Mouse (Mus musculus): ENCODE measurements around the gene Duox1. TPM values are rescaled to one million over a fixed set of nuclear protein-coding genes. Genes with fewer than 3 reads are reported as not detected.
A peak's percentile ranks its signal among the peaks of the same experiment; 100 is the strongest.
"Not testable (repeated sequence)": the region's sequence is repeated elsewhere in the genome, so short reads cannot be mapped to it uniquely, and the experiment has no call there.

The Duox1 gene
- polyA plus RNA-seq, 1 experiment from 2014 or later, result 0.15 TPM

DNA sequence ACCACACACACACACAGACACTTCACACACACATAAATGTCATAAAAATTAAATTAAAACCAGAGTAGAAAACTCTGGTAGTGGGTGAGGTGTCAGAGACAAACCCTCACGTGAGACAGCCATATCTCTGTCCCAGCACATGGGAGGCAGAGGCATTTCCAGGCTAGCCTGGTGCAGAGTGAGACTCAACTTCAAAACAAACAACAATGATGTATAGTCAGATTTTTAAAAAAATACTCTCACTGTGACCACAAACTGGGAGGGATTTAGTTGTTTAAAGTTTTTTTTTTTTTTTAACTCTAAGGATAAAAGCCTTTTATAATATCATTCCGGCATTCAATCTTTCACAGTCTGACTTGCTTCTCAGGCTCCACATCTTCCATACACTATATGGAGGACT, 9.9 kb downstream of the Duox1 start:
- no peak for ATAC-seq
- WGBS, result 75% methylated on average over 2 of the region's 2 CpGs
- no peak overlapping the region for H3K4me3 ChIP-seq (ENCODE audit: low read length)

DNA sequence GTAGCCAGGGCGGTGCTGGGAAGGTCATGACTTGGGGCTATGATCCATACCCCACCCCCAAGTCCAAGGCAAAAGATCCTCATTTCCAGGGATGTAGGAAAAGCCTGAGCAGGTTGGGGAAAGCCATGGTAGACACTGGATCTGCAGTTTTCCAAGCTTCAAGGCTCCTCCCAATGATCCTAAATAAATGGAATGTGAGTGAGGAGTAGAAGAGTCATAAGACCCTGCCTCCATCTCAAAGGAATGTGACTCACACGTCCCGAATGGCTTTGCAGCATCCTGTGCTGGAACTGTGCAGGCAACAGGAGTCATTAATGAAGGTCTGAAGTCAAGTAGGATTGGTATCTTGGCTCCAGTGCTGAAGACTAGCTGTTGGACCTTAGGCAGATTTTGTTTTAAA, 12.5 kb downstream of the Duox1 start:
- H3K4me1 ChIP-seq (ENCODE audit: control insufficient read depth, insufficient read depth, low read depth, low read length), result no peaks in the 10 kb centered on the region
- H3K27ac ChIP-seq (ENCODE audit: low read depth, low read length), result no peak overlapping the region
- no peaks in the 10 kb centered on the region for H3K36me3 ChIP-seq (ENCODE audit: control insufficient read depth, insufficient read depth, low read length)
- no peak overlapping the region for H3K4me3 ChIP-seq (ENCODE audit: low read length)
- no peak overlapping the region for H3K9ac ChIP-seq (ENCODE audit: low read depth, low read length)
- WGBS, result 68% methylated on average over 3 of the region's 3 CpGs
- no peaks in the 10 kb centered on the region for H3K9me3 ChIP-seq (ENCODE audit: control insufficient read depth, low read length)
- ATAC-seq, result no peak
- H3K4me2 ChIP-seq (ENCODE audit: low read length), result no peak overlapping the region
- no peaks in the 10 kb centered on the region for H3K27me3 ChIP-seq (replicated peaks; ENCODE audit: control insufficient read depth, insufficient read depth, low read length)

More for the DNA sequence above, 9.9 kb downstream of the Duox1 start:
- no peak overlapping the region for H3K27ac ChIP-seq (ENCODE audit: low read depth, low read length)
- no peaks in the 10 kb centered on the region for H3K27me3 ChIP-seq (replicated peaks; ENCODE audit: control insufficient read depth, insufficient read depth, low read length)
- H3K9me3 ChIP-seq (ENCODE audit: control insufficient read depth, low read length), result no peaks in the 10 kb centered on the region
- H3K4me2 ChIP-seq (ENCODE audit: low read length), result no peak overlapping the region
- no peaks in the 10 kb centered on the region for H3K4me1 ChIP-seq (ENCODE audit: control insufficient read depth, insufficient read depth, low read depth, low read length)
- no peak overlapping the region for H3K9ac ChIP-seq (ENCODE audit: low read depth, low read length)
- H3K36me3 ChIP-seq (ENCODE audit: control insufficient read depth, insufficient read depth, low read length), result no peaks in the 10 kb centered on the region

DNA sequence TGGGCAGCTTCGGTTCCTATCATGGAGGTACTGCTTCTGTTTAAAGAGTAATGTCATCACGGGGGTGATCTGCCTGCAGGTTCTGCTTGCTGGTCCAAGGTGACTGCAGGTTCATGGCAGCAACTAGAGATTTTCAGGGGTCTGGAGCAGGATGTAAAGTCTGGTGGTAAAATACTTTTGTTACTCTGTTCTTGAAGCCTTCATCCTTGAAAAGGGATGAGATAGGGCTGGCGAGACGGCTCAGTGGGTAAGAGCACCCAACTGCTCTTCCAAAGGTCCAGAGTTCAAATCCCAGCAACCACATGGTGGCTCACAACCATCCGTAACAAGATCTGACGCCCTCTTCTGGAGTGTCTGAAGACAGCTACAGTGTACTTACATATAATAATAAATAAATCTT, 14.8 kb downstream of the Duox1 start:
- not testable (repeated sequence) for H3K4me2 ChIP-seq (ENCODE audit: low read length); H3K36me3 ChIP-seq (ENCODE audit: control insufficient read depth, insufficient read depth, low read length); ATAC-seq; H3K4me1 ChIP-seq (ENCODE audit: control insufficient read depth, insufficient read depth, low read depth, low read length); H3K27me3 ChIP-seq (replicated peaks; ENCODE audit: control insufficient read depth, insufficient read depth, low read length); H3K4me3 ChIP-seq (ENCODE audit: low read length); H3K9ac ChIP-seq (ENCODE audit: low read depth, low read length); H3K27ac ChIP-seq (ENCODE audit: low read depth, low read length); H3K9me3 ChIP-seq (ENCODE audit: control insufficient read depth, low read length)
- 89% methylated on average over 4 of the region's 6 CpGs for WGBS

DNA sequence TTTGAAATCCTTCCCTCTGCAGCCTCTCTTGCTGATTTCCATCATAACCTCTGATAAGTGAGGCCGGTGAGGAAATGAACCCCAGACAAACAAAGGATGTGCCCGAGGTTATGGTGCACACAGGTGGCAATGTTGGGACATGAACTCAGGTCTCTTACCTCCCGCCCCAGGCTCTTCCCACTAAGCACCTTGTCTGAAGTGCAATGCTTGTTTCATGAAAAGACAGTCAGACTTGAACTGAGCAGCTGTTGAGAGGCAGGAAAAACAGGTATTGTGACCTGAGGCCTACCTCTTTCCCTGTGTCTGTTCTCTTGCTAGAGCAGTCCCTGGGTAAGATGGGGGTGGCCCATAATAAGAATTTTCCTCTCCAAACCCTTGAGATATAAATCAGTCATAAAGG, 16.8 kb downstream of the Duox1 start:
- H3K27me3 ChIP-seq (replicated peaks; ENCODE audit: control insufficient read depth, insufficient read depth, low read length), result no peaks in the 10 kb centered on the region
- no peak overlapping the region for H3K9ac ChIP-seq (ENCODE audit: low read depth, low read length)
- no peaks in the 10 kb centered on the region for H3K9me3 ChIP-seq (ENCODE audit: control insufficient read depth, low read length)
- H3K4me3 ChIP-seq (ENCODE audit: low read length), result no peak overlapping the region
- no peak overlapping the region for H3K4me2 ChIP-seq (ENCODE audit: low read length)
- ATAC-seq, result no peak
- no peaks in the 10 kb centered on the region for H3K36me3 ChIP-seq (ENCODE audit: control insufficient read depth, insufficient read depth, low read length)
- WGBS, result 93% methylated on average over 3 of the region's 3 CpGs
- H3K4me1 ChIP-seq (ENCODE audit: control insufficient read depth, insufficient read depth, low read depth, low read length), result no peaks in the 10 kb centered on the region
- H3K27ac ChIP-seq (ENCODE audit: low read depth, low read length), result no peak overlapping the region

DNA sequence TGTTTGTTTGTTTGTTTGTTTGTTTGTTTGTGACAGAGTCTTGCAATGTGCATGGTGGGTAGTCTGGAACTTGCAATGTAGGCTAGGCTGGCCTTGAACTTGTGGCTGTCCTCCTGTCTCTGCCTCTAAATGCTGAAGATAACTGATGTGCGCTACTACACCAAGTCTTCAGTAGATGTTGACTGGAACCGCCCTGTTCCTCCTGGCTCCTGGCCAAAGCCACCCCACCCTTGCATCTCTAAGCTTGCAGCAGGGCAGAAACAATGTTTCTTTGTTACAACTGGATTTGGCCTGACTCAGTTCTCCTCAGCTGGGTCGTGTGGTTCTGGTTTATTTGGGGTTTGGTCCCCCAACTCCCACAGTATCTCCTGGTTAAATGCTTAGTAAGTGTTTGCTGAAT, 18.7 kb downstream of the Duox1 start:
- Histone ChIP-seq H3K4me1 (ENCODE audit: control insufficient read depth, insufficient read depth, low read depth, low read length) (no peaks in the 10 kb centered on the region), H3K27me3 (replicated peaks; ENCODE audit: control insufficient read depth, insufficient read depth, low read length) (no peaks in the 10 kb centered on the region)
- WGBS, result 61% methylated on average over 3 of the region's 3 CpGs

DNA sequence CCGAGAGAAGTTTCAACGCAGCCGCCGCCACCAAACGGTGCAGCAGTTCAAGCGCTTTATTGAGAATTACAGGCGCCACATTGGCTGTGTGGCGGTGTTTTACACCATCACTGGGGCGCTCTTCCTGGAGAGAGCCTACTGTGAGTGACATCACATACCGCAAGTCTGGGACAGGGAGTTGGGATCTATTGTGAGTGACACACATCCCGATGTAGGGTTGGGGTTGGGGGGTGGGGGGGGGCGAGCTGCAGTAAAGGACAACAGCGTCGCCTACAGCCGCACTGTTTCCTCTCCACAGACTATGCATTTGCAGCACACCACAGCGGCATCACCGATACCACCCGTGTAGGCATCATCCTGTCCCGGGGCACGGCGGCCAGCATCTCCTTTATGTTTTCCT, 21.8 kb downstream of the Duox1 start:
- H3K4me2 ChIP-seq (ENCODE audit: low read length), result peak overlapping the region; percentile 35
- H3K36me3 ChIP-seq (ENCODE audit: control insufficient read depth, insufficient read depth, low read length), result no peaks in the 10 kb centered on the region
- ATAC-seq, result no peak; the same call in 1 of the 2 replicates
- H3K4me3 ChIP-seq (ENCODE audit: low read length), result peak overlapping the region; percentile 9; the same call in 1 of the 2 replicates
- H3K4me1 ChIP-seq (ENCODE audit: control insufficient read depth, insufficient read depth, low read depth, low read length), result no peaks in the 10 kb centered on the region
- no peaks in the 10 kb centered on the region for H3K27me3 ChIP-seq (replicated peaks; ENCODE audit: control insufficient read depth, insufficient read depth, low read length)
- WGBS, result 57% methylated on average over 21 of the region's 21 CpGs
- no peak overlapping the region for H3K27ac ChIP-seq (ENCODE audit: low read depth, low read length)
- H3K9ac ChIP-seq (ENCODE audit: low read depth, low read length), result no peak overlapping the region
- H3K9me3 ChIP-seq (ENCODE audit: control insufficient read depth, low read length), result no peaks in the 10 kb centered on the region

More for the DNA sequence above, 18.7 kb downstream of the Duox1 start:
- H3K36me3 ChIP-seq (ENCODE audit: control insufficient read depth, insufficient read depth, low read length), result no peaks in the 10 kb centered on the region
- no peak overlapping the region for H3K27ac ChIP-seq (ENCODE audit: low read depth, low read length)
- no peak overlapping the region for H3K4me2 ChIP-seq (ENCODE audit: low read length)
- H3K9me3 ChIP-seq (ENCODE audit: control insufficient read depth, low read length), result no peaks in the 10 kb centered on the region
- H3K4me3 ChIP-seq (ENCODE audit: low read length), result no peak overlapping the region
- no peak overlapping the region for H3K9ac ChIP-seq (ENCODE audit: low read depth, low read length)
- no peak for ATAC-seq

DNA sequence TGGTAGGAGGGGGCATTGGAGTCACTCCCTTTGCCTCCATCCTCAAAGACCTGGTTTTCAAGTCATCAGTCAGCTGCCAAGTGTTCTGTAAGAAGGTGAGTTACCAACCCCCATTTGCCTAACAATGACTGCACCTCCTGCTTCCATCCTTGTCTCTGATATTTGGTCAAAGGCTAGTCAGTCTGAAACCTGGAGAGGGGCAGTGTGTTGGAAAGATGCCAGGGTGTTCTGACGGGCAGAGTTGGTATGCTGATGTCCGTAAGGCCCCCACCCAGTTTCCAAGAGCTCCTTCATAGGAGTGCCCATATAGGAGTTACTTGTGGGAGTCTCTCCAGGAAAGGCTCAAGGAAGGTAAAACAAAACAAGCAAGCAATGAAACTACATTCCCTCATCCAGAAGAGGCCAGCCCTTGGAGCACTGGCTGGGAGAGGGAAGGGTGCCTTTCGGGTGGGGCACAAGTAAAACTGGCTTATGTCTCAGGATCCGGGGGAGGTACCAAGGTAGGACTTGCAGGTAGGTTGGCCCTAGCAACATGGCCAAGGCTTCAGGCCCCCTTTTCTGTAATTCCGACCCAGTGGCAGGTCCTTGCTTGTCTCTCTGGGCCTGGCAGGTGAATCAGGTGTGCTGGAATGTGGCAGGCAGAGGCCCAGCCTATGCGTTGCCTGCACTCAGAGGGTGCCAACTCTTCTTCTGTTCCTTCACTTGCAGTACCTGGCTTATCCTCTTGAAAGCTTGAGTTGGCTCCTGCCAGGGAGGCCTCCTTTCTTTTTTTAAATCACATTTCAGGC, 29.8 kb downstream of the Duox1 start:
- H3K9me3 ChIP-seq (ENCODE audit: control insufficient read depth, low read length), result no peaks in the 10 kb centered on the region
- WGBS, result 86% methylated on average over 6 of the region's 6 CpGs
- H3K36me3 ChIP-seq (ENCODE audit: control insufficient read depth, insufficient read depth, low read length), result no peaks in the 10 kb centered on the region
- no peak overlapping the region for H3K4me2 ChIP-seq (ENCODE audit: low read length)
- H3K4me1 ChIP-seq (ENCODE audit: control insufficient read depth, insufficient read depth, low read depth, low read length), result peaks cover 21% of the 10 kb centered on the region
- H3K27ac ChIP-seq (ENCODE audit: low read depth, low read length), result no peak overlapping the region
- no peak overlapping the region for H3K9ac ChIP-seq (ENCODE audit: low read depth, low read length)
- no peaks in the 10 kb centered on the region; the same call in 1 of the 2 replicates for H3K27me3 ChIP-seq (replicated peaks; ENCODE audit: control insufficient read depth, insufficient read depth, low read length)
- ATAC-seq, result no peak
- no peak overlapping the region for H3K4me3 ChIP-seq (ENCODE audit: low read length)

DNA sequence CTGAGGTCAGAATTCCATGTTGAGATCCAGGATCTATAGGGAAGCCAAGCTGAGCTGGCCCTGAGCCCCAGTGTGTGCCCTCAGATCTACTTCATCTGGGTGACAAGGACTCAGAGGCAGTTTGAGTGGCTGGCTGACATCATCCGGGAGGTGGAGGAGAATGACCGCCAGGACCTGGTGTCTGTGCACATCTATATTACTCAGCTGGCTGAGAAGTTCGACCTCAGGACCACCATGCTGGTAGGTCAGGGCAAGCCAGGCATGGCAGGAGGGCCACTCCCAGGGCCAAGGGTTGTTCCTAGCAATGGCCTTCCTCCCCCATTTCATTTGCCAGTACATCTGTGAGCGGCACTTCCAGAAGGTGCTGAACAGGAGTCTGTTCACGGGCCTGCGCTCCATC, 30.7 kb downstream of the Duox1 start:
- WGBS, result 77% methylated on average over 6 of the region's 6 CpGs
- not testable (repeated sequence) for H3K4me3 ChIP-seq (ENCODE audit: low read length); ATAC-seq; H3K4me2 ChIP-seq (ENCODE audit: low read length); H3K27me3 ChIP-seq (replicated peaks; ENCODE audit: control insufficient read depth, insufficient read depth, low read length); H3K9ac ChIP-seq (ENCODE audit: low read depth, low read length); H3K9me3 ChIP-seq (ENCODE audit: control insufficient read depth, low read length); H3K27ac ChIP-seq (ENCODE audit: low read depth, low read length); H3K36me3 ChIP-seq (ENCODE audit: control insufficient read depth, insufficient read depth, low read length)
- peaks cover 25% of the 10 kb centered on the region for H3K4me1 ChIP-seq (ENCODE audit: control insufficient read depth, insufficient read depth, low read depth, low read length)

DNA sequence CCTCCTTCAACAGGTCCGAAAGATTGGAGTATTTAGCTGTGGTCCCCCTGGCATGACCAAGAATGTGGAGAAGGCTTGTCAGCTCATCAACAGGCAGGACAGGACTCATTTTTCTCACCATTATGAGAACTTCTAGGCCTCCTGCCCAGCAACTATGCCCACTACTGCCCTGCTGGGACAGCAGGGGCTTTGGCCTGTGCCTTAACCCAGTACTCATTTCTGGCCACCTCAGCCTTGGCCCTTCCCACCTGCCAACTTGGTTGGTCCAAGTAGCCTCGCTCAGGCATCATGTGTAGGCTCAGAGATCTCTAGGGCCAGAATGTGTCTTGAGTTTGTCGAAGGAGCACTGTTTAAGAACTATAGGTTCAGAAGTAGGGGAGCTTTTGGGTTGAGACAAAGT, 31.8 kb downstream of the Duox1 start:
- Histone ChIP-seq H3K4me3 (ENCODE audit: low read length) (no peak overlapping the region), H3K27ac (ENCODE audit: low read depth, low read length) (no peak overlapping the region), H3K9ac (ENCODE audit: low read depth, low read length) (no peak overlapping the region), H3K27me3 (replicated peaks; ENCODE audit: control insufficient read depth, insufficient read depth, low read length) (no peaks in the 10 kb centered on the region; the same call in 1 of the 2 replicates), H3K4me2 (ENCODE audit: low read length) (no peak overlapping the region), H3K36me3 (ENCODE audit: control insufficient read depth, insufficient read depth, low read length) (no peaks in the 10 kb centered on the region), H3K4me1 (ENCODE audit: control insufficient read depth, insufficient read depth, low read depth, low read length) (peaks cover 36% of the 10 kb centered on the region), H3K9me3 (ENCODE audit: control insufficient read depth, low read length) (no peaks in the 10 kb centered on the region)
- ATAC-seq, result no peak
- whole genome bisulfite sequencing, result 96% methylated on average over 3 of the region's 3 CpGs

Measured in hindbrain, embryonic 16.5 days (tissue).